Mouse (Mus musculus): ENCODE results near the gene Fer1l5.

DNA sequence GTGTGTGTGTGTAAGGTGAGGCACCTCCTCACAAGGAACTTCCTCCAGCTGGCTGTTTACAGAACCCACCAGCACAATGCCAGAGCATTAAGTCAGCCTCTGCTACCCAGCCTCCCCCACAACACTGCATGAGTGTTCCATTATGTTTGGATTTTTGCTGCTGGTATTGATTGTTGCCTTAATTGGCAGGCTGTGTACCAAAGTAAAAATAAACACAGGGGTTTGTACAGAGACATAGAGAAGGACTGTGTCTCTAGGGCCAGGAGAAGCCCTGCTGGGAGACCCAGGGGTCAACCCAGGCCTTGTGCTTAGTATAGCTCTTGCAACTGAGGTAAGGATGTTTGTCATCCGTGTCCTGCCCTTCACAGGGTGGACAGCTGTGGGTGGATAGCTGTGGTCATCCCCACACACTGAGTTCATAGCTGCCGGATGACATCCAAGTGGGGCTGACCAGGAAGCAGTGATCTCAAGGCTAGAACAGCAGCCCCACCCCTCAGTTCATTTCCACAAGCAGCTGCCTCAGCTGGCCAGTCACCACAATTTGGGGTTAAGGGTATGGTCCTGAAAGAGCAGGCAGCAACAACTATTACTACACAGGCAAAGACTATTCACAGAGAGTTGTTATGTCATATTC lies 97.8 kb downstream of the Fer1l5 start:
- TF ChIP-seq CTCF (IDR thresholded peaks at IDR 0.05; ENCODE audit: low read depth) (no peak), EP300 (IDR thresholded peaks at IDR 0.05; ENCODE audit: low read depth) (no peak)

All from liver, embryonic 14.5 days (tissue).